Mouse (Mus musculus) lung, postnatal 10 days (tissue): ENCODE measurements around the gene Dbf4.

Experiments used
- DNase-seq: peaks from one replicate; pipeline ENCODE4 v3.0.0; 2021

Gene Dbf4

GRCm38 (mm10) chr5:8422157-8422931 lies at the start of gene Dbf4, which contains the start of gene Slc25a40:
Dbf4 (minus strand) TSS chr5:8422716.
Slc25a40 (plus strand) TSS chr5:8422850.
- DNase-seq = peak; percentile 93

DNA sequence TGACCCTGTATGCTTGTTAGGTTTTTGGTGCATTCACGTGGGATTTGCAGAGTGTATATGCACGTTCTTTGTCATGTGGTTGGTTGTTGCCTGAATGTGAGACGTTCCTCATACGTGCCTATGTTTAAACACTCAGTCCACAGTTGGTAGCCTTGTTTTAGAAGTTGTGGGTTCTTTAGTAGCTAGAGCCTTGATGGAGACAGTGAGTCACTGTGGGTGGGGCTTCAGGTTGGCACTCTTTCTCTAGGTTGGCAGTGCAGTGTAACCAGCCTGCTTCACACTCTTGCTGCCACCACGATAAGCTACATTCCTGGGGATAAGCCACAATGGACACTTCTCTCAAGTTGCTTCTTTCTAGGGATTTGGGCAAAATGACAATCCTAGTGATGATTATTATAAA lies 34.0 kb upstream of the Dbf4 start:
- no peak for DNase-seq

DNA sequence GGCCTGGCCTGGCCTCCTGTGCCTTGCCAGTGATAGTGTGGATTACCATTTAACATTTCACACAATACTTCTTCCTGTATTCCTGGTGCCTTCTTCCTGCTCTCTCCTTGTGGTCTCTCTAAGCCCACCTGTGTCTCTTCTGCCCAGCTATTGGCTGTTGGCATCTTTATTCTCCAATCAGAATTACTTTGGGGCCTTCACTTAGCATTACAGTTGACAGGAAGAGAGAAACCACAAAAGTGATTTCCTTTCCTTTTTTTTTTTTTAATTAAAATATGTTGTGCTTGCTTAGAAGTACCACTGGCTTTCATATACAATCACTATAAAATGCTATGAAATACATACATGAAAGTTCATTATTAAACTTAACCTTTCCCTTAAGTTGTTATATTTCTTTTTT lies 33.0 kb upstream of the Dbf4 start:
- no peak for DNase-seq

DNA sequence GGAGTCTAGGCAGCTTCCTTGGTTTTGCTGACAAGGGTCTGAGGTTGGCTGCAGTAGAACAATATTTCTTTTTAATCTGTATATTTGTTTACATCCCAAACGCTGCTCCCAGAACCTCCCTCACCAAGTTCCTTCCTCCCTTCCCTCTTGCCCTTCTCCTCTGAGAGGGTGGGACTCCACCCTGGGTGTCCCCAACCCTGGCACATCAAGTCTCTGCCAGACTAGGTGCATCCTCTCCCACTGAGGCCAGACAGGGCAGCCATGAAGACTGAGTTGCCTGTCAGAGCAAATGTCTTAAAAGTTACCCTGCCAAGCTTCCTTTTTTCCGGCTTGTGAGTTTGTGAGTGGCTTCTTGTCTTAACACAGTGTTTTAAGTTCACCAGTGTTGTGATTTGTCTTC lies 16.6 kb upstream of the Dbf4 start:
- DNase-seq = no peak

DNA sequence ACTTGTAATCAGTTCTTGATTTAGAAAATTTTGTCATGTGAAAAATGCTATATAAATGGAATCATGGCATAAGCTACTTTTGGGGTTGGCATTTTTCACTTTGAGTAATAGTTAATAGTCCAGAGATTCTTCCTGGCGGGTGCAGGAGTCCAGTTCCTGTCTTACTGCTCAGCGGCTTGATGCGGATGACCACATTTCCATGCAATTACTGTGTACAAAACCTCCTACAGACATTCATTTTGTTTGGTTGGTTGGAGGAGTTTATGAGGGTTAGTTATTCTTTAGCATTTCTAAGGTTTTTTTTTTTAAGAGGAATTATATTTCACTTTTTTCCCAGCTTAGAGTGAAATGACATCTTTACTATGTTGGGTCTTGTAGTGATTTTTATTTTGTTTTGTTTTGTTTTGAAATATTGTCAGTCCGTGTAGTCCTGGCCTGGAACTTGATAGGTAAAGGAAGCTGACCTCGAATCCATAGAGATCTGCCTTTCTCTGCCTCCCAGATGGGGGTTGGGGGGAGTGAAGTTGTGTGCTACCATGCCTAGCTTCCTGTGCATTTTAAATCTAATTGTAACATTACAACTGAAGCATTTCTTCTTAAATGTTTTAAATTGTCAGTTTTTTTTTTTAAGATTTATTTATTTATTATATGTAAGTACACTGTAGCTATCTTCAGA lies 15.1 kb upstream of the Dbf4 start:
- no peak for DNase-seq

GRCm38 (mm10) chr5:8425899-8426298 lies 3.4 kb upstream of the Dbf4 start:
- DNase-seq = no peak

DNA sequence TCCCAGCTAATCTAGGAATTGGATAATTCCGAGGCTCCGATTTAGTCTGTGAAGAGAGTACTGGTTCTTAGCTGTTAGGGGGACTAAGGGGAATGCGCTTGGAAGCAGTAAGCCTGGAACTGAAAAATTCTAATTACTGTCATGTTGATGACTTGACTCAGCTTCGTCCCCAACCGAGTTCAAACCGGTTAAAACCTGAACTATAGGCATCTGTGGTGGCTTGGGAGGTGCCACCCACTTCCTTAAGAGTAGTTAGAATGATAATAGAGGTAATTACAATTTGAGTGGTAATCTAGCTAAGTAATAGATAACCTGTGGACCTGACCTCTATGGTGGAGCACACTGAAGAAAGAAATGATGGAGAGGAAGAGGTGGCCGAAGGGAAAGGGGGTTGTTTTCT lies 1.6 kb upstream of the Dbf4 start:
- no peak for DNase-seq

GRCm38 (mm10) chr5:8422932-8423928 lies 714 bp upstream of the Dbf4 start:
- peak; percentile 10 for DNase-seq

- no peak for DNase-seq
Observed at GRCm38 (mm10) chr5:8421424-8421823, 1.1 kb downstream of the Dbf4 start.

DNA sequence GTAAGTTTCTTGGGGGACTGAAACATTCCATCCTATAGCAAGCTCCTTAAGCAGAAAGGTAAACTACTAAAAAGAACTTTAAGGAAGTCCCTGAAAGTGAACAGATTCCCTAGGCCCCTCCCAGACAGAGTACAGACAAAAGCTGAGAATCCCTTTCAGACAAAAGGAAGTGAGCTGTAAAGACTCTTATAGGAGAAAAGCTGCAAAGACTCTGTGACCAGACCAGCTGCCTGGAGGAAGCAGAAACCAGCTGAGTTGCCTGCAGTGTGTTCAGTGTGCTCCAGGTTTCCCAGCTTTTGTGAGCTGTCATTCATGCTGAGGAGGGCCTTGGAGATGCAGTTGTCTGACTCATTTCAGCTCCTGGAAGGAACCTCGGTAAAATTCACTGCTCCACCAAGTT lies 5.1 kb downstream of the Dbf4 start:
- no peak for DNase-seq

- DNase-seq = no peak
Observed at GRCm38 (mm10) chr5:8416683-8417413, 5.7 kb downstream of the Dbf4 start.

DNA sequence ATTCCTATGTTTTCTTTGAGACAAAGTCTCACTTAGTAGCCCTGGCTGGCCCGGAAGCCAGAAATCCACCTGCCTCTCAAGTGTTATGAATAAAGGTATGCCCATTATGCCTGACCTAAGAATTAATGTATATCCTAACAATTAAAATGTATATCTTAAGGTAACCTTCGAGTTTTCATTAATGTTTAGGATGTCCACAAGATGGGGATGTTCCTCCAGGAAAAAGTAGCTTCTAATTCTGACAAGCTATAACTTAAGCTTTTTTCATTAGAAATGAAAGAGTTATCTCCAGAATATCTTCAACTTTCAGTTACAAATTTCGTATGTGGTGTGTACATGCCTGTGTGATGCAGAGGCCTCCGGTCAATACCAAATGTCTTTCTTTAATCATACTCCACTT lies 13.8 kb downstream of the Dbf4 start:
- DNase-seq = no peak

- no peak for DNase-seq
Observed at GRCm38 (mm10) chr5:8397587-8398249, 24.8 kb downstream of the Dbf4 start.

GRCm38 (mm10) chr5:8393891-8394583 lies 28.5 kb downstream of the Dbf4 start:
- no peak for DNase-seq

GRCm38 (mm10) chr5:8374297-8374906 lies 48.1 kb downstream of the Dbf4 start:
- DNase-seq = no peak

DNA sequence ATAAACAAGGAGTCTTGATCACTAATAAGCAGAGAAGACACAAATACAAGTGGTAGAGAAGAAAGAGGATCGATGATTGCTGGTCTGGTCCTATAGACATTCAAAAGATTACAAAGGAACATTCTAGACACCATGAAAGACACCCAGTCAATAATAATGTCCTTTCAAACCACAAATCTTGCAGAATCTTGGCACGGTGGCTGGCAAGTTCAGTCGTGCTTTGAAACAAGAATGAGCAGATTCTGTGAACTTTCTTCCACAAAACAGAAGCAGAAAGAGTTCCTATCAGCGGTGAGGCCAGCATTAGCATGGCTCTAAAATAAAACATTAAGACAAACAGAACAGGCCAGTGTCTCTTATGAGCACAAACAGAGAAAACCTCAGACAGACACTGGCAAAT lies 49.1 kb downstream of the Dbf4 start:
- no peak for DNase-seq

DNA sequence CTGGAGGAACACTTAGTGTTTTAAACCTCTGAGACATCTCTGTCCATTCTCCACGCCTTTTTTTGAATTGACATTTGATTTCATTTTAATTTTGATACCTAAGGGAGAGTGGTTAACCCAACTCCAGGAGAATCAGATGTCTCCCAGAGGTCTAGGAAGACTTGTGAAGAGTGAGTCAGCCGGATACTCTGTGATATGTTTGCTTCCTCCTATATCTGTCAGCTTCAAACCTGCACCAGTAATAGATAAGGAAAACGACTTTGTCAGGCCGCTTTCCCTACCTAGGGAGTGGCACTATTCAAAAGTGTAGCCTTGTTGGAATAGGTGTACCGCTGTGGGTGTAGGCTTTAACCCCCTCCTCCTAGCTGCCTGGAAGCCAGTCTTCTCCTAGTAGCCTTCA lies 53.7 kb downstream of the Dbf4 start:
- DNase-seq = no peak

GRCm38 (mm10) chr5:8368328-8368692 lies 54.2 kb downstream of the Dbf4 start:
- DNase-seq = no peak

DNA sequence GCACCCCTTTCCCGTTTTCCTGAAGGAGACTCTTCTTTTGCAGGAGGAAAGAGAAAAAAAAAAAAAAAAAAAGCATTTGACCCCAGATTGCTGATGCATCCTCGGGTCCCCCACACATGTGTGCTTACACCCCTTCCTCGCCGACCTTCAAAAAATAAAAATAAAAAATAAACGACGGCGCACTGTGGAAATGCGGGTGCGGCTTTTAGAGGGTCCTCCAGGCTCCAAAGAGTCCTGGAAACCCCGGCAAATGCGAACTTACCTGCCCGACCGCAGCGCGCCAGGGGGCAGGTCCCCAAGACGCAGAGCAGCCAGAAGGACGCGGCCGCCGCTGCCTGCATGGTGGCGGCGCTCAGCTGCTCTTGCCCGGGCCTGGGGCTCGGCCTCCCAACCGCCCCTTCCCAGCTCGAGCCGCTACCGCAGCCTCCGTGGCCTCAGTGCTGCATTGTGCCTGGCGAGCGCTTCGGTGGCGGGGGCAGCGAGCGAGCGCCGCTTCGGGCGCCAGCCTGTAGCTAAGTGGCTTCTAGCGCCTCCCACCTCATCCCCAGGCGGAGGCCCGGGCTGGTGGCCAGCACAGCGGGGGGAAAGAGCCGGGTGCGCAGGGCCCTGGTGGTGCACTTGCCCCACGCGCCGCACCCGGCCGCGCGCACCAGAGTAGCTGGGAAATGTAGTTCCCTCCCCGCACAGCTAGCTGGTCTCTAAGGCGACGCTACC lies 54.7 kb downstream of the Dbf4 start, which contains the start of gene Adam22:
TSS of gene Adam22 (minus strand) at position 547 of the 714 bp plus-strand sequence.
- DNase-seq = peak; percentile 75
